Comparison of ENCODE assay signal across 9 mouse cellular contexts in genomic region chr3:153250598-153251257, GRCm38 (mm10).
DNase-seq lines count a peak whose midpoint lies in the region; ATAC-seq lines count a peak whose summit lies in the region.
"Had no signal": no experiment of that assay in that cellular context is flagged by ENCODE, and none has a peak within 500 bp of the region (broad histone marks: within the 10 kb centered on the region; RNA-seq: fewer than 3 reads in every experiment).

No protein-coding gene starts in this region.

- no peak overlapping the region for H3K4me3 ChIP-seq in forebrain, embryonic 11.5 days (ENCODE audit: low read depth, low read length)
- H3K4me3 ChIP-seq in lung, embryonic 16.5 days (ENCODE audit: low read length) = no peak overlapping the region
- H3K4me3 ChIP-seq: limb, embryonic 13.5 days had no signal

- H3K27me3 ChIP-seq in forebrain, embryonic 11.5 days (ENCODE audit: control insufficient read depth, insufficient read depth, low read length) = no peaks in the 10 kb centered on the region
- no peaks in the 10 kb centered on the region for H3K27me3 ChIP-seq in lung, embryonic 16.5 days (ENCODE audit: control insufficient read depth, insufficient read depth, low read depth, low read length)
- H3K27me3 ChIP-seq: limb, embryonic 13.5 days had no signal

- no peak overlapping the region for H3K27ac ChIP-seq in forebrain, embryonic 11.5 days (ENCODE audit: low read depth, low read length)
- no peak overlapping the region for H3K27ac ChIP-seq in lung, embryonic 16.5 days (ENCODE audit: low read length)
- H3K27ac ChIP-seq: limb, embryonic 13.5 days had no signal

- WGBS in forebrain, embryonic 11.5 days = 58% methylated on average over 9 of the region's 9 CpGs
- WGBS in lung, embryonic 16.5 days = 38% methylated on average over 9 of the region's 9 CpGs

- peak; percentile 82 for ATAC-seq in forebrain, embryonic 11.5 days (replicated peaks; ENCODE audit: low FRiP score)
- peak; percentile 78 for ATAC-seq in lung, embryonic 16.5 days (ENCODE audit: low read depth)

- DNase-seq in ES-CJ7 (ENCODE audit: low read depth, low spot score) = peak; percentile 89
- DNase-seq in c-Kit-negative CD71-positive TER-119-positive erythroid progenitor cells, embryonic 14.5 days (ENCODE audit: low read depth, low spot score) = peak; percentile 35
- DNase-seq in forebrain, embryonic 11.5 days (ENCODE audit: low spot score) = peak; percentile 88
- peak; percentile 45 for DNase-seq in heart, postnatal 25 days (ENCODE audit: low spot score)
- peak; percentile 63 to 71 for DNase-seq in layer of hippocampus, adult 8-10 months (ENCODE audit: low spot score in 2 of 2)
- DNase-seq in retina, postnatal 1 day = peak; percentile 86
- DNase-seq in thymus, postnatal 4 days = peak; percentile 91

- no peaks in the 10 kb centered on the region for H3K4me1 ChIP-seq in forebrain, embryonic 11.5 days (replicated peaks; ENCODE audit: control insufficient read depth, insufficient read depth, low read length)
- no peaks in the 10 kb centered on the region for H3K4me1 ChIP-seq in lung, embryonic 16.5 days (replicated peaks; ENCODE audit: control insufficient read depth, insufficient read depth, low read length)

- no peaks in the 10 kb centered on the region for H3K36me3 ChIP-seq in forebrain, embryonic 11.5 days (ENCODE audit: control insufficient read depth, insufficient read depth, low read length)
- H3K36me3 ChIP-seq in lung, embryonic 16.5 days (ENCODE audit: control insufficient read depth, insufficient read depth, low read length) = no peaks in the 10 kb centered on the region
- H3K36me3 ChIP-seq: limb, embryonic 13.5 days had no signal

- no peaks in the 10 kb centered on the region for H3K9me3 ChIP-seq in forebrain, embryonic 11.5 days (ENCODE audit: control insufficient read depth, low read length)
- H3K9me3 ChIP-seq in lung, embryonic 16.5 days (ENCODE audit: control insufficient read depth, low read length) = no peaks in the 10 kb centered on the region
- H3K9me3 ChIP-seq: limb, embryonic 13.5 days had no signal

- H3K9ac ChIP-seq in forebrain, embryonic 11.5 days (ENCODE audit: low read length) = no peak overlapping the region
- H3K9ac ChIP-seq in lung, embryonic 16.5 days (ENCODE audit: low read length) = no peak overlapping the region
- H3K9ac ChIP-seq: limb, embryonic 13.5 days had no signal

- intact Hi-C loops in heart, postnatal 25 days (cut with DNase I) = no loop called here

- H3K4me2 ChIP-seq in forebrain, embryonic 11.5 days (ENCODE audit: low read depth, low read length, severe bottlenecking) = no peak overlapping the region
- no peak overlapping the region for H3K4me2 ChIP-seq in lung, embryonic 16.5 days (ENCODE audit: low read depth, low read length)
- H3K4me2 ChIP-seq: limb, embryonic 13.5 days had no signal

Comparison
In these comparisons a context has a peak if more than half of its experiments do, and no peak if none do; other contexts are left out.
1. DNase-seq: peak in every context shown above with its lines; median percentile 91 in thymus, postnatal 4 days; 89 in ES-CJ7; 88 in forebrain, embryonic 11.5 days; 86 in retina, postnatal 1 day; 67 in layer of hippocampus, adult 8-10 months; 45 in heart, postnatal 25 days; 35 in c-Kit-negative CD71-positive TER-119-positive erythroid progenitor cells, embryonic 14.5 days.